Mouse (Mus musculus) left cerebral cortex, postnatal 36 days (tissue): ENCODE measurements around the gene Tspan15. TPM values are rescaled to one million over a fixed set of nuclear protein-coding genes. Genes with fewer than 3 reads are reported as not detected.

Source experiments
- DNase-seq, 2 experiments: peaks; one replicate each; pipeline ENCODE4 v3.0.0; 2021 to 2022; ENCODE audit warnings: low spot score in 2 of 2, mixed read lengths in 1 of 2
- intact Hi-C: fragments of 180-260 bp; cut with DNase I; formaldehyde crosslinking; loops from one replicate; pipeline ENCODE4 v1.15.1; 2025
- total RNA-seq, 2 experiments: library from RNA; stranded (reverse); gene quantifications; 2 replicates each; pipeline ENCODE4 v1.2.3; 2021

Gene Tspan15
- total RNA-seq, 2 experiments from 2014 or later, result 11.6 to 14.2 TPM

GRCm38 (mm10) chr10:62236165-62236564 is 5.1 kb upstream of the Tspan15 start:
- DNase-seq, result no peak
- intact Hi-C loops, result no loop called here

GRCm38 (mm10) chr10:62231811-62232210 is 760 bp upstream of the Tspan15 start:
- DNase-seq, result no peak
- intact Hi-C loops, result no loop called here

GRCm38 (mm10) chr10:62231395-62231732 is 313 bp upstream of the Tspan15 start:
- no peak for DNase-seq
- intact Hi-C loops, result no loop called here

- intact Hi-C loops, result no loop called here
- no peak for DNase-seq
Observed at GRCm38 (mm10) chr10:62228126-62228525, 2.9 kb downstream of the Tspan15 start.

- intact Hi-C loops, result no loop called here
- DNase-seq, result no peak
Observed at GRCm38 (mm10) chr10:62225839-62226238, 5.2 kb downstream of the Tspan15 start.

- intact Hi-C loops, result no loop called here
Observed at GRCm38 (mm10) chr10:62224231-62224630, 6.8 kb downstream of the Tspan15 start.

GRCm38 (mm10) chr10:62222777-62223176 is 8.3 kb downstream of the Tspan15 start:
- DNase-seq, result no peak
- intact Hi-C loops, result no loop called here

More at GRCm38 (mm10) chr10:62224231-62224630, 6.8 kb downstream of the Tspan15 start:
- no peak for DNase-seq

GRCm38 (mm10) chr10:62221647-62222046 is 9.4 kb downstream of the Tspan15 start:
- no peak for DNase-seq
- intact Hi-C loops, result no loop called here

- intact Hi-C loops, result no loop called here
Observed at GRCm38 (mm10) chr10:62220732-62221514, 10.1 kb downstream of the Tspan15 start.

GRCm38 (mm10) chr10:62218789-62219172 is 12.3 kb downstream of the Tspan15 start:
- DNase-seq, result no peak
- intact Hi-C loops, result no loop called here

More at GRCm38 (mm10) chr10:62220732-62221514, 10.1 kb downstream of the Tspan15 start:
- no peak for DNase-seq

- no peak for DNase-seq
- intact Hi-C loops, result no loop called here
Observed at GRCm38 (mm10) chr10:62218044-62218788, 12.8 kb downstream of the Tspan15 start.

GRCm38 (mm10) chr10:62217196-62217595 is 13.9 kb downstream of the Tspan15 start:
- intact Hi-C loops, result no loop called here
- no peak for DNase-seq

- intact Hi-C loops, result no loop called here
- no peak for DNase-seq
Observed at GRCm38 (mm10) chr10:62216595-62216994, 14.5 kb downstream of the Tspan15 start.

GRCm38 (mm10) chr10:62215633-62216032 is 15.4 kb downstream of the Tspan15 start:
- no peak for DNase-seq
- intact Hi-C loops, result no loop called here

GRCm38 (mm10) chr10:62215169-62215616 is 15.9 kb downstream of the Tspan15 start:
- intact Hi-C loops, result no loop called here
- no peak for DNase-seq

- intact Hi-C loops, result no loop called here
Observed at GRCm38 (mm10) chr10:62211310-62211709, 19.7 kb downstream of the Tspan15 start.

GRCm38 (mm10) chr10:62208241-62208896 is 22.7 kb downstream of the Tspan15 start:
- intact Hi-C loops, result no loop called here
- DNase-seq, result no peak

More at GRCm38 (mm10) chr10:62211310-62211709, 19.7 kb downstream of the Tspan15 start:
- no peak for DNase-seq

GRCm38 (mm10) chr10:62202574-62202973 is 28.5 kb downstream of the Tspan15 start:
- peak in 1 of 2 experiments; percentile 56 for DNase-seq
- intact Hi-C loops, result no loop called here

- DNase-seq, result no peak
- intact Hi-C loops, result no loop called here
Observed at GRCm38 (mm10) chr10:62198891-62199290, 32.2 kb downstream of the Tspan15 start.

- DNase-seq, result no peak
- intact Hi-C loops, result no loop called here
Observed at GRCm38 (mm10) chr10:62197403-62197802, 33.6 kb downstream of the Tspan15 start.
